Mouse (Mus musculus) testis, adult 2 months (tissue): ENCODE data around the gene Arhgef17.

Experiments used
- CTCF ChIP-seq: fragments of 200-500 bp; IDR thresholded peaks from 2 replicates; pipeline ENCODE4 v1.5.1; 2012; ENCODE audit warnings: low read depth, mild to moderate bottlenecking, inconsistent platforms, low read length, moderate library complexity; ENCODE audit not compliant: control insufficient read depth, insufficient read depth, insufficient replicate concordance
- POLR2A ChIP-seq: fragments of 200-500 bp; IDR thresholded peaks from 2 replicates; pipeline ENCODE4 v1.6.1; 2012; ENCODE audit warnings: low read depth, mild to moderate bottlenecking, inconsistent platforms, low read length, moderate library complexity; ENCODE audit not compliant: control insufficient read depth

- TF ChIP-seq CTCF = no peak
- TF ChIP-seq POLR2A = no peak
Observed at GRCm38 (mm10) chr7:100974135-100974903, 42.4 kb upstream of the Arhgef17 start, which contains the start of gene P2ry6.
